Mouse (Mus musculus) MEL (cell line): ENCODE results near the gene Gpsm2. TPM values are rescaled to one million over a fixed set of nuclear protein-coding genes. Genes with fewer than 3 reads are reported as not detected.

Experiments used
- DNase-seq: peaks from one replicate; pipeline ENCODE4 v3.0.0; 2011; ENCODE audit warnings: low read depth, low spot score
- H3K27ac ChIP-seq: 2 replicates; pipeline ENCODE4 v1.5.1; 2012; ENCODE audit warnings: low read depth, mild to moderate bottlenecking, control low read depth, low read length, moderate library complexity; ENCODE audit not compliant: control insufficient read depth
- H3K27me3 ChIP-seq, 2 experiments: fragments of 150-350 bp in 1 of 2; sonication (generic) in 1 of 2; 2 replicates each; pipeline ENCODE4 v1.6.1; 2012; ENCODE audit warnings: low read length in 2 of 2, mild to moderate bottlenecking in 2 of 2, improper control_type of control experiment in 1 of 2, moderate library complexity in 1 of 2; ENCODE audit not compliant: insufficient read depth in 2 of 2, control insufficient read depth in 1 of 2
- H3K36me3 ChIP-seq, 2 experiments: 2 replicates each; pipeline ENCODE4 v1.6.1; 2012 to 2014; ENCODE audit warnings: low read length in 2 of 2, improper control_type of control experiment in 1 of 2, inconsistent platforms in 1 of 2, mild to moderate bottlenecking in 1 of 2; ENCODE audit not compliant: insufficient read depth in 2 of 2, control insufficient read depth in 1 of 2
- H3K4me1 ChIP-seq, 2 experiments: fragments of 150-350 bp in 1 of 2; sonication (generic) in 1 of 2; 2 replicates each; pipeline ENCODE4 v1.6.1; 2012; ENCODE audit warnings: low read length in 2 of 2, improper control_type of control experiment in 1 of 2, mild to moderate bottlenecking in 1 of 2; ENCODE audit not compliant: insufficient read depth in 2 of 2, control insufficient read depth in 1 of 2
- H3K4me3 ChIP-seq, 2 experiments: fragments of 150-350 bp in 1 of 2; sonication (generic) in 1 of 2; 2 replicates each; pipeline ENCODE4 v1.5.1; 2012; ENCODE audit warnings: low read depth in 2 of 2, low read length in 2 of 2, mild to moderate bottlenecking in 2 of 2, moderate library complexity in 2 of 2, control low read depth in 1 of 2, improper control_type of control experiment in 1 of 2; ENCODE audit not compliant: control insufficient read depth in 1 of 2, insufficient read depth in 1 of 2
- H3K79me2 ChIP-seq: 2 replicates; pipeline ENCODE4 v1.6.1; 2012; ENCODE audit warnings: mild to moderate bottlenecking, low read length, moderate library complexity; ENCODE audit not compliant: control insufficient read depth, poor library complexity, insufficient read depth
- H3K9ac ChIP-seq: 2 replicates; pipeline ENCODE4 v1.6.1; 2012; ENCODE audit warnings: low read depth, mild to moderate bottlenecking, control low read depth, low read length, moderate library complexity; ENCODE audit not compliant: control insufficient read depth, poor library complexity, severe bottlenecking
- H3K9me3 ChIP-seq: fragments of 150-350 bp; sonication (generic); replicated peaks from 2 replicates; pipeline ENCODE4 v1.6.1; 2012; ENCODE audit warnings: mild to moderate bottlenecking, low read length, improper control_type of control experiment, moderate library complexity; ENCODE audit not compliant: insufficient read depth
- BHLHE40 ChIP-seq: IDR thresholded peaks from 2 replicates; pipeline ENCODE4 v1.6.1; 2012; ENCODE audit warnings: low read depth, mild to moderate bottlenecking, inconsistent platforms, low read length, improper control_type of control experiment, borderline replicate concordance
- CHD2 ChIP-seq: IDR thresholded peaks from 2 replicates; pipeline ENCODE4 v1.6.1; 2011; ENCODE audit warnings: low read length, improper control_type of control experiment
- E2F4 ChIP-seq: IDR thresholded peaks from 2 replicates; pipeline ENCODE4 v1.6.1; 2011; ENCODE audit warnings: low read depth, low read length, improper control_type of control experiment, borderline replicate concordance
- EP300 ChIP-seq, 2 experiments: IDR thresholded peaks; 2 replicates each; pipeline ENCODE4 v1.6.1; 2011; ENCODE audit warnings: improper control_type of control experiment in 2 of 2, low read length in 2 of 2, low read depth in 1 of 2, mild to moderate bottlenecking in 1 of 2
- HCFC1 ChIP-seq: IDR thresholded peaks from 2 replicates; pipeline ENCODE4 v1.6.1; 2012; ENCODE audit warnings: low read depth, mild to moderate bottlenecking, inconsistent platforms, low read length, improper control_type of control experiment, moderate library complexity
- JUND ChIP-seq: IDR thresholded peaks from 2 replicates; pipeline ENCODE4 v1.6.1; 2011; ENCODE audit warnings: low read depth, mild to moderate bottlenecking, improper control_type of control experiment, low read length
- MAFK ChIP-seq: IDR thresholded peaks from 2 replicates; pipeline ENCODE4 v1.6.1; 2011; ENCODE audit warnings: low read depth, mild to moderate bottlenecking, low read length, improper control_type of control experiment, borderline replicate concordance
- MAX ChIP-seq: IDR thresholded peaks from 2 replicates; pipeline ENCODE4 v1.6.1; 2011; ENCODE audit warnings: low read length, improper control_type of control experiment
- MAZ ChIP-seq: IDR thresholded peaks from 2 replicates; pipeline ENCODE4 v1.6.1; 2012; ENCODE audit warnings: low read depth, mild to moderate bottlenecking, inconsistent platforms, low read length, improper control_type of control experiment
- MEF2A ChIP-seq: IDR thresholded peaks from 2 replicates; pipeline ENCODE4 v1.6.1; 2014; ENCODE audit warnings: low read depth, mild to moderate bottlenecking, inconsistent platforms, low read length, improper control_type of control experiment; ENCODE audit not compliant: poor library complexity, insufficient replicate concordance, severe bottlenecking; ENCODE audit errors: extremely low read depth
- MXI1 ChIP-seq: IDR thresholded peaks from 2 replicates; pipeline ENCODE4 v1.6.1; 2011; ENCODE audit warnings: mild to moderate bottlenecking, low read depth, low read length, improper control_type of control experiment
- MYB ChIP-seq: IDR thresholded peaks from 2 replicates; pipeline ENCODE4 v1.6.1; 2011; ENCODE audit warnings: mild to moderate bottlenecking, low read depth, low read length, improper control_type of control experiment
- MYC ChIP-seq: IDR thresholded peaks from 2 replicates; pipeline ENCODE4 v1.6.1; 2011; ENCODE audit warnings: low read depth, mild to moderate bottlenecking, low read length, improper control_type of control experiment, moderate library complexity
- NRF1 ChIP-seq: IDR thresholded peaks from 2 replicates; pipeline ENCODE4 v1.6.1; 2014; ENCODE audit warnings: low read depth, mild to moderate bottlenecking, inconsistent platforms, low read length, improper control_type of control experiment, moderate library complexity; ENCODE audit not compliant: poor library complexity, insufficient read depth, severe bottlenecking
- POLR2A ChIP-seq, 2 experiments: IDR thresholded peaks; 2 replicates each; pipeline ENCODE4 v1.6.1; 2011 to 2012; ENCODE audit warnings: low read length in 2 of 2, mild to moderate bottlenecking in 2 of 2, control low read depth in 1 of 2, improper control_type of control experiment in 1 of 2, low read depth in 1 of 2, moderate library complexity in 1 of 2; ENCODE audit not compliant: control insufficient read depth in 1 of 2, insufficient read depth in 1 of 2, poor library complexity in 1 of 2
- POLR2AphosphoS2 ChIP-seq: IDR thresholded peaks from 2 replicates; pipeline ENCODE4 v1.6.1; 2011; ENCODE audit warnings: low read length, improper control_type of control experiment
- POLR2AphosphoS5 ChIP-seq: IDR thresholded peaks from 2 replicates; pipeline ENCODE4 v1.6.1; 2012; ENCODE audit warnings: low read depth, borderline replicate concordance, mild to moderate bottlenecking, inconsistent platforms, low read length, moderate library complexity, mixed read lengths
- SIN3A ChIP-seq: IDR thresholded peaks from 2 replicates; pipeline ENCODE4 v1.6.1; 2012; ENCODE audit warnings: low read length, improper control_type of control experiment, inconsistent platforms
- SMC3 ChIP-seq: IDR thresholded peaks from 2 replicates; pipeline ENCODE4 v1.6.1; 2011; ENCODE audit warnings: low read depth, low read length, improper control_type of control experiment
- UBTF ChIP-seq: IDR thresholded peaks from 2 replicates; pipeline ENCODE4 v1.6.1; 2012; ENCODE audit warnings: low read depth, mild to moderate bottlenecking, inconsistent platforms, low read length, improper control_type of control experiment, moderate library complexity, borderline replicate concordance; ENCODE audit not compliant: insufficient read depth
- USF1 ChIP-seq: IDR thresholded peaks from 2 replicates; pipeline ENCODE4 v1.6.1; 2014; ENCODE audit warnings: low read depth, mild to moderate bottlenecking, inconsistent platforms, low read length, improper control_type of control experiment, moderate library complexity
- ZC3H11A ChIP-seq: IDR thresholded peaks from 2 replicates; pipeline ENCODE4 v1.6.1; 2012; ENCODE audit warnings: low read depth, mild to moderate bottlenecking, inconsistent platforms, low read length, improper control_type of control experiment
- ZKSCAN1 ChIP-seq: IDR thresholded peaks from 2 replicates; pipeline ENCODE4 v1.6.1; 2012; ENCODE audit warnings: low read depth, mild to moderate bottlenecking, inconsistent platforms, low read length, improper control_type of control experiment, moderate library complexity
- ZMIZ1 ChIP-seq: IDR thresholded peaks from 2 replicates; pipeline ENCODE4 v1.6.1; 2012; ENCODE audit warnings: low read depth, mild to moderate bottlenecking, inconsistent platforms, low read length, improper control_type of control experiment, moderate library complexity
- ZNF384 ChIP-seq: IDR thresholded peaks from 2 replicates; pipeline ENCODE4 v1.6.1; 2012; ENCODE audit warnings: low read depth, mild to moderate bottlenecking, inconsistent platforms, low read length, improper control_type of control experiment
- polyA plus RNA-seq, 2 experiments: library from polyadenylated mRNA; stranded (reverse) in 1 of 2; unstranded in 1 of 2; fragments of >175 nt in 1 of 2; fragments of >200 nt in 1 of 2; gene quantifications; 2 replicates each; pipeline versions ENCODE4 v1.2.1 to v1.2.4; 2012; ENCODE audit warnings: low replicate concordance in 2 of 2, low read depth in 1 of 2; ENCODE audit not compliant: insufficient read length in 2 of 2, insufficient read depth in 1 of 2, missing spikeins in 1 of 2
- total RNA-seq: library from RNA; depleted of rRNA; stranded (reverse); fragments of 300-350 nt; gene quantifications from 2 replicates; pipeline ENCODE4 v1.2.3, GENCODE M21; 2012

Gene Gpsm2
- total and polyA plus RNA-seq, 3 experiments = 17.6 to 27.5 TPM; not detected in 1

- no peak overlapping the region for H3K9ac ChIP-seq
- no peaks in the 10 kb centered on the region for H3K36me3 ChIP-seq
- TF ChIP-seq SMC3 (no peak), MAX (no peak), POLR2AphosphoS2 (no peak), HCFC1 (no peak), USF1 (no peak), NRF1 (no peak), POLR2A (IDR thresholded peaks at IDR 0.05; ENCODE audit: control insufficient read depth in 1 of 2, insufficient read depth in 1 of 2, low read depth in 1 of 2, low read length in 2 of 2, poor library complexity in 1 of 2) (no peak), EP300 (IDR thresholded peaks at IDR 0.05; ENCODE audit: low read depth in 1 of 2, low read length in 2 of 2) (no peak), ZC3H11A (no peak)
- no peak overlapping the region for H3K27ac ChIP-seq
- no peaks in the 10 kb centered on the region for H3K27me3 ChIP-seq
- no peaks in the 10 kb centered on the region for H3K79me2 ChIP-seq
- H3K9me3 ChIP-seq = no peaks in the 10 kb centered on the region
- DNase-seq = no peak
- H3K4me3 ChIP-seq = no peak overlapping the region
- no peaks in the 10 kb centered on the region for H3K4me1 ChIP-seq
Measured at GRCm38 (mm10) chr3:108765476-108765875, 43.4 kb upstream of the Gpsm2 start.

- no peak overlapping the region for H3K4me3 ChIP-seq
- no peak overlapping the region for H3K9ac ChIP-seq
- TF ChIP-seq MAZ (no peak), ZKSCAN1 (no peak), BHLHE40 (no peak), POLR2A (IDR thresholded peaks at IDR 0.05; ENCODE audit: control insufficient read depth in 1 of 2, insufficient read depth in 1 of 2, low read depth in 1 of 2, low read length in 2 of 2, poor library complexity in 1 of 2) (no peak), SIN3A (no peak), POLR2AphosphoS5 (no peak), UBTF (no peak), ZMIZ1 (no peak), E2F4 (no peak), MEF2A (no peak), CHD2 (no peak), ZNF384 (no peak), JUND (no peak), MXI1 (no peak), EP300 (IDR thresholded peaks at IDR 0.05; ENCODE audit: low read depth in 1 of 2, low read length in 2 of 2) (no peak), MAFK (no peak), MYC (no peak), HCFC1 (no peak), MYB (no peak)
- H3K27me3 ChIP-seq = no peaks in the 10 kb centered on the region
- H3K36me3 ChIP-seq = no peaks in the 10 kb centered on the region
- no peaks in the 10 kb centered on the region for H3K9me3 ChIP-seq
- no peaks in the 10 kb centered on the region for H3K79me2 ChIP-seq
- H3K27ac ChIP-seq = no peak overlapping the region
- no peaks in the 10 kb centered on the region for H3K4me1 ChIP-seq
- peak; percentile 50 for DNase-seq
Measured at GRCm38 (mm10) chr3:108764976-108765375, 42.9 kb upstream of the Gpsm2 start.
